Mouse (Mus musculus) spleen, postnatal 10 days (tissue): ENCODE measurements around the gene Gm17622.

ENCODE experiments used
- DNase-seq, 2 experiments: peaks; one replicate each; pipeline ENCODE4 v3.0.0; 2021 to 2022; ENCODE audit warnings: low spot score in 2 of 2

The Gm17622 gene

GRCm38 (mm10) chr13:96490433-96490832 is at the start of gene Gm17622:
Gm17622 (plus strand) TSS chr13:96490733.
- DNase-seq: no peak

- no peak for DNase-seq
Measured at GRCm38 (mm10) chr13:96450205-96450856, 40.2 kb upstream of the Gm17622 start.

GRCm38 (mm10) chr13:96450869-96451268 is 39.7 kb upstream of the Gm17622 start:
- DNase-seq: no peak

GRCm38 (mm10) chr13:96451386-96452140 is 39.0 kb upstream of the Gm17622 start:
- DNase-seq: no peak

DNA sequence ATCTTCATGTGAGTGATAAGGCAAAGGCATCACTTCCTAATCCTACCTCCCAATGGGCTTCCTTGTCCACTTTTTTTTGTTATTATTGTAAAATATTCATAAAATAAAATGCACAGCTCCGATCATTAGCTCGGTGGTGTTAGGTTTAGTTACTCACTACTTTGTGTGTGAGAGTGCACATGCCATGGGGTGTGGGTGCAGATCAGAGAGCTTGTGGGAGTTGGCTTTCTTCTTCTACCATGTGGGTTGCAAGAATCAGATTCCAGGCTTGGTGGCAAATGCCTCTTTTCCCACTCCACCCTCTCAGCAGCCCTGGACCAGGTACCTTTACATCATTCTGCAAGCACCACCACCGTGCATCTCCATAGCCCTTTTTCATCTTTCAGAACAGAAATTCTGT is 37.9 kb upstream of the Gm17622 start:
- no peak for DNase-seq

DNA sequence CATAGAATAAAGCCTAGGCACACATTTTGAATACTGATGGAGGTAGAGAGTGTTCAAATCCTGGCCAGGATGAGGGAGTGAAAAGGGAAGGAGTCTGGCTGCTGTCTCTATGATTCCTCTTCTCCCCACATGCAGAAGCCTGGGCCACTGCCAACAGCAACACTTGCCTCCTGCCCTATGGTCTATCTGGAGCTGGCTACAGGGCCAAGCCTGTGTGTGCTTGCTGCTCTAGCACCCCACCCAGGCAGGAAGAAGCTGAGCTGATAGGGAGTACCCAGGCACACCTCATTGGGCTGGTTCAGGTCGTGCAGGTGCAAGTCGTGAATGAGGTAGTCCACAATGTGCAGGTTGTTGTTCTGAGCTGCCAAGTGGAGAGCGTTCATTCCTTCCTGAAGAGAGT is 36.2 kb upstream of the Gm17622 start:
- DNase-seq: no peak

- DNase-seq: no peak
Measured at GRCm38 (mm10) chr13:96457566-96457965, 33.0 kb upstream of the Gm17622 start.

DNA sequence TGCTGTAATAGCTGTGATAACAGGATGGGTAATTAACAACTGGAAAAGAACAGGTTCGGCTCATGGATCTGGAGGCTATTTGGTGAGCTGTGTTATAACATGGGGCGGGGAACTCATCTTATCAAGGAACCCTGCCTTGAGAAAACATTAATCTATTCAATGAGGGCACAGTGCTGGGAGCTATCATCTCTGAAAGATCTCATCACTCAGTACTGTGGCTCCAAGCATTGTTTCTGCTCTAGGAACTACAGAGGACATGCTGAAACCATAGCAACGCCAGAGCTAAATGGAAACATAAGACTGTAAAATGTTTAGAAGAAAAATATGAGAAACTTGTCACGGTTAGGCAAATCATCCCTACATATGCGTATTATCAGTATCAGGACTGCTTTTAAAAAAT is 32.5 kb upstream of the Gm17622 start:
- DNase-seq: no peak

DNA sequence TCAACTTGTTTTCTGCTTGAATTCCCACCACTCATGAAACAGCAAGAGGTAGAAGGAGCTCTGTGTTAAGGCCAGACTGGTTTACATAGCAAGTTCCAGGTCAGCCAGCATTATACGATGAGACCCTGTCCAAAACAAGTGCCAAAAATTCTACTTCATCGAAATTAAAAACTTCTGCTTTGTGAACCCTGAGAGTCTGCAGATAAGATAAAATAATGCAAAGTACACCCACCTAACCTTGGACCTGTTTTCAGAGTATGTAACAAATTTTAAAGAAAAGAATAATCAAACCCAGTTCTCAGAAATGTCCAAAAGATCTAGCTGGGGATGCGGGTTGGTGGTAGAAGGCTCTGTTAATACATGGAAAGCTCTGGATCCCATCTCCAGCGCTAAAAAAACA is 31.9 kb upstream of the Gm17622 start:
- no peak for DNase-seq

DNA sequence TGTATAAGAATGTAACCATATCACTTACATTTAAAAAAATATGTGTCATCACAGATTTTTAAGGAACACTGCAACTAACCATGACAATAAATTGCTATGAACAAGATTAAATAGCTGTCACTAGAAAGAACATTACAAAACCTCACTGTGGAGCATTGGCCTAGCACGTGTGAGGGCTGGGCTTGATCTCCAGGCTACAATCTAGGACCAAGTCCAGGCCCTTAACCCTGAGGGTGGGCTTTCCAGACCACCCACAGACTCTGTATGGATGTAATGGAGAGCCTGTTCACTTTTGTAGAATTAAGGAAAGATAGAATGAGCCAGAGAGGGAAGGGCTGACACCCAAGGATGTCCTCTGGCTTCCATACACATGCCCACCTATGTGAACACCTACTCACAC is 27.9 kb upstream of the Gm17622 start:
- DNase-seq: no peak

- no peak for DNase-seq
Measured at GRCm38 (mm10) chr13:96465315-96465714, 25.2 kb upstream of the Gm17622 start.

- DNase-seq: no peak
Measured at GRCm38 (mm10) chr13:96468678-96469077, 21.9 kb upstream of the Gm17622 start.

DNA sequence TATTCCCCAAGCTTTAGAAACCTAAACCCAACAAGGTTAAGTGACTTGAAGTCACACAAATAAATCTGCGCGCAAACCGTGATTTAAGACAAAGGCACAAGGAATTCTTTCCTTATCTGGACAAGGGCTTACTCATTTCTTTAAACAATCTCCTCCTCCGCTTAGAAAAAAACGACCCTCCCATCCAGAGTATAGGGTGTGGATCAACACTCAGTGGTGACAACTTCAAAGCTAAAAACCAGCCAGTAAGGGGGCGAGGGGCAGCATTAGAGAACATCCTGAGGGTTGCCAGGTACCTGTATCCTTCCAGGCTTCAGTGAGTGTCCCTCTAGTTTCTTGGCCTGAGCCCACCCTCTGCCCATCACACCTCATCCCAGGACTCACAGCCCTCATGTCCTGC is 20.0 kb upstream of the Gm17622 start:
- DNase-seq: no peak

GRCm38 (mm10) chr13:96470957-96471356 is 19.6 kb upstream of the Gm17622 start, which contains the start of gene Ankdd1b:
Ankdd1b (minus strand) TSS chr13:96471198.
- DNase-seq: no peak

DNA sequence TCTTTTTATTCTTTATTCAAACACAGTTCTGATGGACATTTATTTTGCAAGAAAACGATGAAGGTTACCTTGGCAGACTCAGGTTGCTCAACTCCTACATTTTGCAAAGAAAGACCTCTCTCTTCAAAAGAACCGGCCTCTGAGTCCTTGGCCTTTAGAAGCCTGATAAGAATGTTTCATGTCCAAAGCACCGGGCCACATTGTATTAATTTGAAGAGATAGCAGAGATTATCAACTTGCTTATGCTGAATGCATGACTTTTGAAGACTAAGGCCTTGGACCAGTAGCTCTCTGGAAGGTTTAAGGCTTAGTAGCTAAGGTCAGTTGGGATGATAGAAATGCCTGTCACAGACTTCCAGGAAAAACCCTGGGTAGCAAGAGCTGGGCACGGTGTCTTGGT is 13.3 kb upstream of the Gm17622 start:
- no peak for DNase-seq

GRCm38 (mm10) chr13:96478991-96479390 is 11.5 kb upstream of the Gm17622 start:
- DNase-seq: no peak

GRCm38 (mm10) chr13:96487230-96487629 is 3.3 kb upstream of the Gm17622 start:
- DNase-seq: no peak

GRCm38 (mm10) chr13:96487968-96488367 is 2.6 kb upstream of the Gm17622 start:
- DNase-seq: no peak

- no peak for DNase-seq
Measured at GRCm38 (mm10) chr13:96496630-96497029, 6.1 kb downstream of the Gm17622 start.

DNA sequence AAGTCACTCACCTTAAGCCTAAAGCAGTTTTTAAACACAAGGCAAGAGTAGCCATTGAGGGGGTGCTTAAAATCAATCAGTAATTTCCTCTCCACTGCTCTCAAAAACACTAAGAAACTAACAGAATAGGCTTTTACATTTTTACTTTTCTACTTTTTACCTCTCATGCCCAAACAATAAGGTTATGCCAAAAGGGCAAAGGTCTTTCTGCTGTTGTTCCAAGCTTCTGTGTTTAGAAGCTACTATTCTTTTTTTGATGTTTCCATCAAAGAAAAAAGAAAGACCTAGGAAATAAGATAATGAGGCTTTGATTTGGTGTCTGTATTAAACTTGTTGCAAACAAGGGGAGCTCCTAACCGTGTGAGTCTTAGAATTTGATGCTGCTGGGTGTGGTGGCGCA is 9.4 kb downstream of the Gm17622 start:
- DNase-seq: no peak

- no peak for DNase-seq
Measured at GRCm38 (mm10) chr13:96505661-96506060, 15.1 kb downstream of the Gm17622 start.

GRCm38 (mm10) chr13:96506313-96506712 is 15.8 kb downstream of the Gm17622 start:
- no peak for DNase-seq

DNA sequence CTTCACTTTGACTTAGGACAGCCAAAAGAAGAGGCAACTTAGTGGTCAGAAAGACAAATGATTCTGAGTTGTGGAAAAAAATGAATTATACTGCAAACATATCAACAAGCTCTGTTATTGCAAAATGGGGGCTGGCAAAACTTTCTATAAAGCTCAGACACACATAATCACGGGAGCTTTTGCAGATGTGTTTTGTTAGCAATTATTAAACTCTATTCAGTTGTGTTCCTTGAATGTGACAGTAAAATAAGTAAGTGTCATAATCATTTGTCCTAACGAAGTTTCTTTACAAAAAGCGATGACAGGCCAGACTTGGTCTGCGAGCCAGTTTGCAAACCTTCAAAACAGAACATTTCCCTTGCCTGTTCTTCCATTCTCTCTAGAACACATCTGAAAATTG is 17.0 kb downstream of the Gm17622 start:
- no peak for DNase-seq
